28 mouse cellular contexts compared by ENCODE assay signal in the genomic region with DNA sequence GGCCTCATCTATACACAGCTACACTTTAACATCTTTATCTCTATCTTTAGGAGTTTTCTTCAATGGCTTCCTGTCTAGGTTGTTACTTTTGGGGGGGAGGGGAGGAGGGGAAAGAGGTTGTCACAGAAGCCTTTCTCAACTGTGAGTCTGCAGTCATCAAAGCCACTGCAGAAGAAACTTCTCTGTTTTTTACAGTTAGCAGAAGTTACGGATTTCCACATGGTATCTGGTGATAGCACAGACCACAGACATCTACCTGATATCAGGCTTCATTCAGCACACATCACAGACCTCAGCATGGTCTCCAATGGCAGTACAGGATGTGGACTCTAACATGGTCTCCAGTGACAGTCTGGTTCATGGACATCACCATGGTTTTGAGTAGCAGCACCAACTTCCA.
"Had no signal": no experiment of that assay in that cellular context is flagged by ENCODE, and none has a peak within 500 bp of the region (broad histone marks: within the 10 kb centered on the region; RNA-seq: fewer than 3 reads in every experiment).

No protein-coding gene starts in this region.

- ATAC-seq: liver, embryonic 12.5 days; liver, postnatal 0 days; lung, postnatal 0 days; midbrain, embryonic 13.5 days; midbrain, embryonic 15.5 days; midbrain, embryonic 16.5 days had no signal

- H3K27ac ChIP-seq: left cerebral cortex, adult 2 months; limb, embryonic 10.5 days; limb, embryonic 12.5 days; limb, embryonic 13.5 days; limb, embryonic 15.5 days; liver, embryonic 12.5 days; liver, embryonic 13.5 days; liver, embryonic 14.5 days; liver, embryonic 15.5 days; lung, embryonic 15.5 days; macrophage; midbrain, embryonic 10.5 days; midbrain, embryonic 12.5 days; midbrain, embryonic 13.5 days; midbrain, embryonic 15.5 days had no signal

- H3K4me1 ChIP-seq: limb, embryonic 10.5 days; limb, embryonic 12.5 days; limb, embryonic 13.5 days; limb, embryonic 15.5 days; liver, embryonic 12.5 days; liver, embryonic 13.5 days; liver, embryonic 15.5 days; lung, embryonic 15.5 days; midbrain, embryonic 10.5 days; midbrain, embryonic 12.5 days; midbrain, embryonic 13.5 days; midbrain, embryonic 15.5 days had no signal

- H3K4me3 ChIP-seq: left cerebral cortex, adult 2 months; limb, embryonic 10.5 days; limb, embryonic 12.5 days; limb, embryonic 13.5 days; limb, embryonic 15.5 days; liver, embryonic 12.5 days; liver, embryonic 13.5 days; liver, embryonic 15.5 days; lung, embryonic 15.5 days; midbrain, embryonic 10.5 days; midbrain, embryonic 12.5 days; midbrain, embryonic 13.5 days; midbrain, embryonic 15.5 days; myocyte had no signal

- H3K27me3 ChIP-seq: limb, embryonic 12.5 days; limb, embryonic 13.5 days; limb, embryonic 15.5 days; liver, embryonic 12.5 days; liver, embryonic 13.5 days; liver, embryonic 15.5 days; lung, embryonic 15.5 days; midbrain, embryonic 12.5 days; midbrain, embryonic 13.5 days; midbrain, embryonic 15.5 days had no signal

- H3K36me3 ChIP-seq: limb, embryonic 10.5 days; limb, embryonic 12.5 days; limb, embryonic 13.5 days; limb, embryonic 15.5 days; liver, embryonic 12.5 days; liver, embryonic 13.5 days; liver, embryonic 15.5 days; lung, embryonic 15.5 days; midbrain, embryonic 10.5 days; midbrain, embryonic 12.5 days; midbrain, embryonic 13.5 days; midbrain, embryonic 15.5 days had no signal

- DNase-seq: liver; liver, embryonic 13.5 days; liver, postnatal 0 days; lung, adult 18-20 months; lung, adult 2 months; lung, embryonic 14.5 days; lung, postnatal 10 days; lung, postnatal 14 days; lung, postnatal 36 days; lung, postnatal 4 days; midbrain, embryonic 14.5 days had no signal

- H3K9ac ChIP-seq: limb, embryonic 12.5 days; limb, embryonic 13.5 days; limb, embryonic 15.5 days; liver, embryonic 12.5 days; liver, embryonic 13.5 days; liver, embryonic 14.5 days; liver, embryonic 15.5 days; liver, postnatal 0 days; lung, embryonic 14.5 days; lung, embryonic 15.5 days; midbrain, embryonic 12.5 days; midbrain, embryonic 13.5 days; midbrain, embryonic 15.5 days had no signal

- H3K9me3 ChIP-seq: limb, embryonic 10.5 days; limb, embryonic 12.5 days; limb, embryonic 13.5 days; limb, embryonic 15.5 days; liver, embryonic 12.5 days; liver, embryonic 13.5 days; liver, embryonic 15.5 days; lung, embryonic 15.5 days; midbrain, embryonic 10.5 days; midbrain, embryonic 12.5 days; midbrain, embryonic 13.5 days; midbrain, embryonic 15.5 days had no signal
